Mouse (Mus musculus) liver, embryonic 14.5 days (tissue): ENCODE results near the gene BC051019. TPM values are rescaled to one million over a fixed set of nuclear protein-coding genes. Genes with fewer than 3 reads are reported as not detected.

ENCODE experiments used
- ATAC-seq: fragments of 200-750 bp; cut with Nextera tagmentation; 2 replicates; pipeline ENCODE4 v1.8.0; 2017; ENCODE audit warnings: moderate number of reproducible peaks, mild to moderate bottlenecking, moderate library complexity; ENCODE audit not compliant: insufficient read depth
- DNase-seq, 3 experiments: peaks; one replicate each; pipeline ENCODE4 v3.0.0-alpha.2; 2012 to 2013; ENCODE audit warnings: low read depth in 3 of 3, low spot score in 3 of 3
- H3K27ac ChIP-seq: fragments of 300-500 bp; sonication (generic); 2 replicates; pipeline ENCODE4 v1.5.1; 2014; ENCODE audit warnings: moderate library complexity, mild to moderate bottlenecking, control low read depth, inconsistent platforms
- H3K27me3 ChIP-seq: fragments of 300-500 bp; sonication (generic); 2 replicates; pipeline ENCODE4 v1.6.1; 2014; ENCODE audit warnings: mild to moderate bottlenecking, low read length, moderate library complexity; ENCODE audit not compliant: control insufficient read depth, insufficient read depth
- H3K36me3 ChIP-seq: fragments of 300-500 bp; sonication (generic); replicated peaks from 2 replicates; pipeline ENCODE4 v1.6.1; 2014; ENCODE audit warnings: low read depth; ENCODE audit not compliant: control insufficient read depth, insufficient read depth
- H3K4me1 ChIP-seq, 2 experiments: fragments of 200-500 bp in 1 of 2; fragments of 300-500 bp in 1 of 2; sonication (generic) in 1 of 2; replicated peaks; 2 replicates each; pipeline ENCODE4 v1.6.1; 2012 to 2014; ENCODE audit warnings: antibody characterized with exemption in 1 of 2, inconsistent platforms in 1 of 2, low read length in 1 of 2; ENCODE audit not compliant: control insufficient read depth in 2 of 2, insufficient read depth in 2 of 2
- H3K4me2 ChIP-seq: fragments of 300-500 bp; sonication (generic); 2 replicates; pipeline ENCODE4 v1.6.1; 2014; ENCODE audit warnings: low read depth, mild to moderate bottlenecking, control low read depth, moderate library complexity
- H3K4me3 ChIP-seq, 2 experiments: fragments of 200-500 bp in 1 of 2; fragments of 300-500 bp in 1 of 2; sonication (generic) in 1 of 2; 2 replicates each; pipeline ENCODE4 v1.5.1; 2012 to 2014; ENCODE audit warnings: low read depth in 2 of 2, low read length in 2 of 2, mild to moderate bottlenecking in 2 of 2, control low read depth in 1 of 2, inconsistent platforms in 1 of 2, moderate library complexity in 1 of 2; ENCODE audit not compliant: insufficient read depth in 1 of 2
- H3K9ac ChIP-seq: fragments of 300-500 bp; sonication (generic); replicated peaks from 2 replicates; pipeline ENCODE4 v1.6.1; 2014; ENCODE audit warnings: mild to moderate bottlenecking, control low read depth, moderate library complexity
- H3K9me3 ChIP-seq: fragments of 300-500 bp; sonication (generic); 2 replicates; pipeline ENCODE4 v1.6.1; 2016; ENCODE audit warnings: low read length, mixed read lengths; ENCODE audit not compliant: control insufficient read depth
- CTCF ChIP-seq: IDR thresholded peaks from 2 replicates; pipeline ENCODE4 v1.5.1; 2016; ENCODE audit warnings: antibody characterized with exemption, low read depth, control low read depth
- EP300 ChIP-seq: IDR thresholded peaks from 2 replicates; pipeline ENCODE4 v1.6.1; 2016; ENCODE audit warnings: antibody characterized with exemption, low read depth
- WGBS: fragments of 180-500 bp; shearing (Covaris S2); extraction: QIAGEN DNeasy Blood & Tissue Kit; methylation state at CpG from one replicate; pipeline ENCODE4 v1.1.7; 2014; ENCODE audit not compliant: insufficient replicate concordance; 5-methylcytosine and 5-hydroxymethylcytosine counted together
- polyA plus RNA-seq, 2 experiments: library from polyadenylated mRNA; depleted of rRNA in 1 of 2; stranded (reverse) in 1 of 2; unstranded in 1 of 2; fragments of >200 nt; fragmentation: Nextera tagmentation in 1 of 2; extraction: Ambion mirVana in 1 of 2; gene quantifications; 2 replicates each; pipeline versions ENCODE4 v1.2.1 to v1.2.3; 2012 to 2014

Gene BC051019
- polyA plus RNA-seq, 2 experiments = 0.07 to 0.19 TPM

GRCm38 (mm10) chr7:109723114-109723513 is 536 bp downstream of the BC051019 start:
- DNase-seq = no peak
- Histone ChIP-seq H3K4me2 (no peak overlapping the region), H3K36me3 (no peaks in the 10 kb centered on the region), H3K9ac (no peak overlapping the region), H3K4me3 (no peak overlapping the region), H3K27me3 (no peaks in the 10 kb centered on the region), H3K9me3 (no peaks in the 10 kb centered on the region), H3K27ac (no peak overlapping the region), H3K4me1 (no peaks in the 10 kb centered on the region)
- 81% methylated on average over 8 of the region's 8 CpGs for WGBS
- TF ChIP-seq CTCF = no peak
- TF ChIP-seq EP300 = no peak
- ATAC-seq = no peak

- no peak overlapping the region for H3K4me2 ChIP-seq
- H3K27ac ChIP-seq = no peak overlapping the region
- H3K9ac ChIP-seq = no peak overlapping the region
- no peak for ATAC-seq
- 83% methylated on average over 2 of the region's 2 CpGs for WGBS
- H3K4me3 ChIP-seq = no peak overlapping the region
- DNase-seq = no peak
- TF ChIP-seq CTCF (peak; percentile 38; the same call in 1 of the 2 replicates), EP300 (no peak)
- no peaks in the 10 kb centered on the region for H3K36me3 ChIP-seq
- no peaks in the 10 kb centered on the region for H3K27me3 ChIP-seq
- H3K9me3 ChIP-seq = no peaks in the 10 kb centered on the region
- no peaks in the 10 kb centered on the region for H3K4me1 ChIP-seq
Measured at GRCm38 (mm10) chr7:109722618-109723017, 1.0 kb downstream of the BC051019 start.

GRCm38 (mm10) chr7:109719286-109719685 is 4.4 kb downstream of the BC051019 start:
- 56% methylated on average over 9 of the region's 9 CpGs for WGBS
- no peak for TF ChIP-seq EP300
- peak; percentile 49 for TF ChIP-seq CTCF
- DNase-seq = no peak

GRCm38 (mm10) chr7:109713434-109713982 is 10.1 kb downstream of the BC051019 start:
- H3K27me3 ChIP-seq = no peaks in the 10 kb centered on the region
- 72% methylated on average over 2 of the region's 2 CpGs for WGBS
- ATAC-seq (no peak), DNase-seq (no peak)
- H3K36me3 ChIP-seq = peaks cover 30% of the 10 kb centered on the region
- TF ChIP-seq CTCF = no peak
- TF ChIP-seq EP300 = no peak
- H3K9me3 ChIP-seq = no peaks in the 10 kb centered on the region
- no peaks in the 10 kb centered on the region for H3K4me1 ChIP-seq
- no peak overlapping the region for H3K27ac ChIP-seq
- no peak overlapping the region for H3K4me3 ChIP-seq
- no peak overlapping the region for H3K9ac ChIP-seq
- no peak overlapping the region for H3K4me2 ChIP-seq

More at GRCm38 (mm10) chr7:109719286-109719685, 4.4 kb downstream of the BC051019 start:
- Histone ChIP-seq H3K4me2 (no peak overlapping the region), H3K9ac (no peak overlapping the region), H3K4me3 (no peak overlapping the region), H3K27me3 (no peaks in the 10 kb centered on the region), H3K4me1 (no peaks in the 10 kb centered on the region), H3K9me3 (no peaks in the 10 kb centered on the region), H3K36me3 (no peaks in the 10 kb centered on the region), H3K27ac (no peak overlapping the region)
- no peak for ATAC-seq

GRCm38 (mm10) chr7:109712198-109712597 is 11.5 kb downstream of the BC051019 start:
- no peak overlapping the region for H3K4me2 ChIP-seq
- H3K27me3 ChIP-seq = no peaks in the 10 kb centered on the region
- TF ChIP-seq EP300 (no peak), CTCF (no peak)
- no peak overlapping the region for H3K4me3 ChIP-seq
- no peak overlapping the region for H3K9ac ChIP-seq
- no peak overlapping the region for H3K27ac ChIP-seq
- ATAC-seq (no peak), DNase-seq (no peak)
- peaks cover 0 to 2% of the 10 kb centered on the region in 2 experiments; a peak in 2 of 4 replicates for H3K4me1 ChIP-seq
- H3K9me3 ChIP-seq = no peaks in the 10 kb centered on the region
- WGBS = 84% methylated on average over 7 of the region's 7 CpGs
- peaks cover 37% of the 10 kb centered on the region for H3K36me3 ChIP-seq
